Mouse (Mus musculus) forebrain, embryonic 13.5 days (tissue): ENCODE measurements around the gene Tex101. TPM values are rescaled to one million over a fixed set of nuclear protein-coding genes. Genes with fewer than 3 reads are reported as not detected.

ENCODE experiments used
- ATAC-seq: fragments of 200-750 bp; cut with Nextera tagmentation; 2 replicates; pipeline ENCODE4 v1.8.0; 2017
- H3K27ac ChIP-seq: fragments of 300-500 bp; sonication (generic); 2 replicates; pipeline ENCODE4 v1.5.1; 2015; ENCODE audit warnings: inconsistent platforms, mild to moderate bottlenecking, moderate library complexity
- H3K27me3 ChIP-seq: fragments of 300-500 bp; sonication (generic); 2 replicates; pipeline ENCODE4 v1.6.1; 2015; ENCODE audit warnings: mild to moderate bottlenecking, inconsistent platforms
- H3K36me3 ChIP-seq: fragments of 300-500 bp; sonication (generic); 2 replicates; pipeline ENCODE4 v1.6.1; 2015; ENCODE audit warnings: mild to moderate bottlenecking, inconsistent platforms; ENCODE audit not compliant: poor library complexity, severe bottlenecking
- H3K4me1 ChIP-seq: fragments of 300-500 bp; sonication (generic); 2 replicates; pipeline ENCODE4 v1.6.1; 2015; ENCODE audit warnings: inconsistent platforms
- H3K4me2 ChIP-seq: fragments of 300-500 bp; sonication (generic); 2 replicates; pipeline ENCODE4 v1.6.1; 2015; ENCODE audit warnings: inconsistent platforms, mild to moderate bottlenecking, moderate library complexity
- H3K4me3 ChIP-seq: fragments of 300-500 bp; sonication (generic); 2 replicates; pipeline ENCODE4 v1.5.1; 2015; ENCODE audit warnings: mild to moderate bottlenecking, inconsistent platforms
- H3K9ac ChIP-seq: fragments of 300-500 bp; sonication (generic); 2 replicates; pipeline ENCODE4 v1.6.1; 2015; ENCODE audit warnings: mild to moderate bottlenecking, inconsistent platforms
- H3K9me3 ChIP-seq: fragments of 300-500 bp; sonication (generic); replicated peaks from 2 replicates; pipeline ENCODE4 v1.6.1; 2016; ENCODE audit warnings: inconsistent platforms
- WGBS: fragments of 180-500 bp; shearing (Covaris S2); methylation state at CpG from one replicate; pipeline ENCODE4 v1.1.7; 2015; 5-methylcytosine and 5-hydroxymethylcytosine counted together
- polyA plus RNA-seq: library from polyadenylated mRNA; unstranded; fragments of >200 nt; fragmentation: Nextera tagmentation; extraction: Ambion mirVana; gene quantifications from 2 replicates; pipeline ENCODE4 v1.2.1, GENCODE M21; 2015

Gene Tex101
- polyA plus RNA-seq, 1 experiment from 2014 or later = not detected

GRCm38 (mm10) chr7:24661118-24661904 lies 15.2 kb downstream of the Tex101 start:
- ATAC-seq = no peak

GRCm38 (mm10) chr7:24659737-24660357 lies 16.6 kb downstream of the Tex101 start:
- Histone ChIP-seq H3K4me3 (no peak overlapping the region), H3K27me3 (no peaks in the 10 kb centered on the region), H3K9ac (no peak overlapping the region), H3K9me3 (no peaks in the 10 kb centered on the region), H3K27ac (no peak overlapping the region), H3K4me1 (no peaks in the 10 kb centered on the region), H3K4me2 (no peak overlapping the region), H3K36me3 (no peaks in the 10 kb centered on the region)
- no peak for ATAC-seq
- 76% methylated on average over 12 of the region's 12 CpGs for WGBS

More at GRCm38 (mm10) chr7:24661118-24661904, 15.2 kb downstream of the Tex101 start:
- 75% methylated on average over 17 of the region's 17 CpGs for WGBS
- Histone ChIP-seq H3K4me2 (no peak overlapping the region), H3K9me3 (no peaks in the 10 kb centered on the region), H3K27me3 (no peaks in the 10 kb centered on the region), H3K36me3 (no peaks in the 10 kb centered on the region), H3K4me1 (no peaks in the 10 kb centered on the region), H3K27ac (no peak overlapping the region), H3K4me3 (no peak overlapping the region), H3K9ac (no peak overlapping the region)

DNA sequence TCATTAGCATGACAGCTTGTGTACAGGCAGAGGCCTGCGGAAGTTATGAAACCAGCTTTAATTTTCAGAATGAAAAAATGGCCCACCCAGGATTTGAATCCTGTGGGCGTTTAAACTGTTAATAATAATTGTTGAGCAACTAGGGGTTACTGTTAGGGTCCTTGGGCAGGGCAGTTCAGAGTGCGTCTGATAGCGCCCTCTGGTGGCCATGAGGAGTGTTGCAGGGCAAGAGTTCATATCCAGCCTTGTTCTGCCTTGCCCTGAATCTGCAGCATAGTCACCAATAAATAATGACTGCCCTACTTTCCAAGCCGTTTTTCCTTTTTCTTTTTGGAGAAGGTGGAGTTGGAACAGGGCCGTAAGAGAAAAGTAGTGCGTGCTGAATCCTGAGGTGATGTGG lies 22.8 kb downstream of the Tex101 start:
- Histone ChIP-seq H3K9ac (no peak overlapping the region), H3K4me1 (no peaks in the 10 kb centered on the region), H3K4me3 (no peak overlapping the region), H3K27me3 (no peaks in the 10 kb centered on the region), H3K27ac (no peak overlapping the region), H3K4me2 (no peak overlapping the region), H3K36me3 (no peaks in the 10 kb centered on the region), H3K9me3 (no peaks in the 10 kb centered on the region)
- 24% methylated on average over 7 of the region's 7 CpGs for WGBS
- no peak for ATAC-seq

DNA sequence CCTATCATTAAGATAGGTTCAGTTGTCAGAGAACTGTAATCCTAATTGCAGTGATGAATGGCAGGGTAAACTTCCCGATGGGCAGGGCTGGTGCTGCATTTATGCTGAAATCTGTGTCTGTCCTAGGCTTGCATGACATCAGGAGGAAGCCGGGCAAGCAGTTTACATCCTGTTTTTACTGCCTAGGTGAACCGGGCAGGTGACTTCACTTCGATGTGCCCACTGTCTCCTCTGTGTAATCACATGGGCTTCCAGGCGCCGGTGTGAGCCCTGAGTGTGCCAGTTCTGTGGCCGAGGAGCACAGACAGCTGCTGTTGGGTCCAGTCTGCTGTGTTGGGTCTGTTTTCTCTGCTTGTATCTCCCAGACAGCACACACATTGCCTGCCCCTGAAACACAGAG lies 30.0 kb downstream of the Tex101 start:
- ATAC-seq = no peak
- 79% methylated on average over 7 of the region's 7 CpGs for WGBS

GRCm38 (mm10) chr7:24644996-24645395 lies 31.5 kb downstream of the Tex101 start:
- Histone ChIP-seq H3K27ac (no peak overlapping the region), H3K4me2 (no peak overlapping the region), H3K36me3 (no peaks in the 10 kb centered on the region), H3K9ac (no peak overlapping the region), H3K27me3 (peaks cover 15% of the 10 kb centered on the region), H3K4me3 (no peak overlapping the region), H3K4me1 (no peaks in the 10 kb centered on the region), H3K9me3 (no peaks in the 10 kb centered on the region)
- WGBS = 79% methylated on average over 7 of the region's 7 CpGs
- no peak for ATAC-seq

More for the DNA sequence above, 30.0 kb downstream of the Tex101 start:
- H3K9ac ChIP-seq = no peak overlapping the region
- no peaks in the 10 kb centered on the region for H3K4me1 ChIP-seq
- H3K27ac ChIP-seq = no peak overlapping the region
- no peaks in the 10 kb centered on the region for H3K36me3 ChIP-seq
- no peak overlapping the region for H3K4me3 ChIP-seq
- peaks cover 4% of the 10 kb centered on the region; the same call in 1 of the 2 replicates for H3K27me3 ChIP-seq
- no peak overlapping the region for H3K4me2 ChIP-seq
- no peaks in the 10 kb centered on the region for H3K9me3 ChIP-seq

DNA sequence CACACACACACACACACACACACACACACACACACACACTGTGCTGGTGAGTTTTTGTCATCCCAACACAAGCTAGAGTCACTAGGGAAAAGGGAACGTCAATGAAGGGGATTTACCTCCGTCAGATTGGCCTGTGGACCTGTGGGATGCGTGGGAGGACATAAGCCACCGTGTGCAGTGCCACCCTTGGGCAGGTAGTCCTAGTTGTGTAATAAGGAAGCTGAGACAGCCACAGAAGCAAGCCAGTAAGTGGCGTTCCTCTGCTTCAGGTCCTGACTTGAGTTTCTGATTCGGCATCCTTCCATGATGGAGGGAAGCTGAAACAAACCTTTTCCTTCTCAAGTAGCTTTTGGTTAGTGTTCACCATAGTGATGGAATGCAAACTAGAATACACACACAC lies 32.0 kb downstream of the Tex101 start:
- 84% methylated on average over 6 of the region's 6 CpGs for WGBS
- H3K36me3 ChIP-seq = no peaks in the 10 kb centered on the region
- H3K9ac ChIP-seq = no peak overlapping the region
- no peak for ATAC-seq
- no peak overlapping the region for H3K4me2 ChIP-seq
- no peak overlapping the region for H3K4me3 ChIP-seq
- no peak overlapping the region for H3K27ac ChIP-seq
- no peaks in the 10 kb centered on the region for H3K4me1 ChIP-seq
- H3K9me3 ChIP-seq = no peaks in the 10 kb centered on the region
- H3K27me3 ChIP-seq = peaks cover 20% of the 10 kb centered on the region

DNA sequence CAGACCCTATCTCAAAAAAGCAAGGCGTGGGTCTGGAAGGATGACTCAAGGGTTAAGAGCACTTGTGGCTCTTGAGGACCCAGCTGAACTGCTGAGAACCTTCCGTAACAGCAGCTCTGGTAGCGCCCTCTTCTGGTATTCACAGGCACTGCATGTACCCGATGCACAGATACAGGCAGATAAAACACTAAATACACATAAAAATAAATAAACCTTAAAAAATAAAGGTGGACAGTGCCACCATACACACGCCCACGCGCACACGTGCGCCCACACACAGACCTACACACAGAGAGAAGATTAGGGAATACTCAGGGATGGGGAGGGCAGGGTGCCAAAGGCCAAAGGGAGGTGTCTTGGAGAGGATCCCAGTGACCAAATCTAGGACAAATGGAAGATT lies 34.0 kb downstream of the Tex101 start:
- Histone ChIP-seq H3K36me3 (no peaks in the 10 kb centered on the region), H3K9me3 (no peaks in the 10 kb centered on the region), H3K4me3 (no peak overlapping the region), H3K9ac (no peak overlapping the region), H3K4me2 (no peak overlapping the region), H3K27ac (no peak overlapping the region), H3K27me3 (peaks cover 40% of the 10 kb centered on the region), H3K4me1 (peaks cover 12% of the 10 kb centered on the region)
- no peak for ATAC-seq
- WGBS = 6% methylated on average over 9 of the region's 9 CpGs

DNA sequence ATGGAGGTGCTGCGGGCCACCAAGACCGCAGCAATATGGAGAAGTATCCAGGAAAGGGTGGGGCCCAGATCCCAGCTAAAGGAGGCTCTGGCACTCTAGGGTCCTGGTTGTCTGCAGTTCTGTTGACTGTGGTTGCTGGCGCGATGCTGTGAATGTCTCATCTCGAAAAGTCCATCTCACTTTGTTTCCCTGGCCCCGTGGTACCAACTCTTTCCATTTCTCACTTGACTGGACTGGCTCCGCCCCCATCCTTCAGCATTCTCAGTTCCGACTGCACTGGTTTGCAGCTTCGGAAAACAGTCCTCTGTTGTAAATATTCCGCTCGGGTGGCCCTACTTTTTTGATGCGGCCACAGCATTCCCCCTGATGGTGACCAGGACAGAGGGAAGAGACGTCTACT lies 36.0 kb downstream of the Tex101 start:
- no peak for ATAC-seq
- Histone ChIP-seq H3K4me2 (no peak overlapping the region), H3K27me3 (peaks cover 60% of the 10 kb centered on the region), H3K9ac (no peak overlapping the region), H3K27ac (no peak overlapping the region), H3K36me3 (no peaks in the 10 kb centered on the region), H3K9me3 (no peaks in the 10 kb centered on the region), H3K4me1 (peaks cover 21% of the 10 kb centered on the region), H3K4me3 (no peak overlapping the region)
- WGBS = 67% methylated on average over 13 of the region's 13 CpGs

GRCm38 (mm10) chr7:24638026-24638856 lies 38.2 kb downstream of the Tex101 start:
- no peak for ATAC-seq

GRCm38 (mm10) chr7:24637046-24637445 lies 39.4 kb downstream of the Tex101 start:
- Histone ChIP-seq H3K4me2 (peak overlapping the region; percentile 77), H3K27me3 (peaks cover 68% of the 10 kb centered on the region), H3K4me1 (peaks cover 21% of the 10 kb centered on the region), H3K9me3 (no peaks in the 10 kb centered on the region), H3K36me3 (no peaks in the 10 kb centered on the region), H3K4me3 (peak overlapping the region; percentile 20), H3K27ac (no peak overlapping the region), H3K9ac (no peak overlapping the region)
- 1% methylated on average over 18 of the region's 18 CpGs for WGBS
- ATAC-seq = peak; percentile 27; the same call in 1 of the 2 replicates

More at GRCm38 (mm10) chr7:24638026-24638856, 38.2 kb downstream of the Tex101 start:
- Histone ChIP-seq H3K4me3 (peak overlapping the region; percentile 41), H3K36me3 (no peaks in the 10 kb centered on the region), H3K9ac (peak overlapping the region; percentile 48), H3K4me2 (peak overlapping the region; percentile 77), H3K27ac (no peak overlapping the region), H3K4me1 (peaks cover 21% of the 10 kb centered on the region), H3K27me3 (peaks cover 68% of the 10 kb centered on the region), H3K9me3 (no peaks in the 10 kb centered on the region)
- 3% methylated on average over 35 of the region's 35 CpGs for whole genome bisulfite sequencing

DNA sequence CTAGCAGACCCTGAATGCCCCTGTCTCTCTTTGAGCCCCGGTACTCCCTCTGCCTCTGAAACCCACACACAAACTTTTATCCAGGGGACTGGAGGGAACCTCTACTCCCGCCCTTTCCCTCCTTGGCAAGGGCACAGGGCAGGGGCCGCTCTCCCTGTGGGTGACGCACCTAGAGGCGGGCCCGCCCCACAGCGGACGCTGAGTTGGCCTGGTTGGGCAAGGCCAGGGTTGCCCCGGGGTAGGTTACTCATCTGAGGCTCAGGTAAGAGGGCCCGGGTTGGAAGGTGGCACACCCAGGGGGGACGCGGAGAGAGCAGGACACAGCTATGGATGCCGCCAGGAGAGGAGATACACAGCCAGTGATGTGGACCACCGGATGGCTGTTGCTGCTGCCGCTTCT lies 40.2 kb downstream of the Tex101 start, which contains the start of gene Lypd3:
Gene Lypd3 (plus strand): TSS at position 287 of the 400 bp plus-strand sequence.
- WGBS = 12% methylated on average over 15 of the region's 15 CpGs
- no peak for ATAC-seq
- Histone ChIP-seq H3K9me3 (no peaks in the 10 kb centered on the region), H3K27ac (no peak within 1 kb of the TSS), H3K9ac (no peak within 1 kb of the TSS), H3K27me3 (peaks cover 62% of the 10 kb centered on the region), H3K4me2 (peak within 1 kb of the TSS; percentile 77), H3K4me3 (peak within 1 kb of the TSS; percentile 20), H3K4me1 (peaks cover 21% of the 10 kb centered on the region), H3K36me3 (no peaks in the 10 kb centered on the region)
